ENCODE assay signal across 8 mouse cellular contexts in the genomic region with DNA sequence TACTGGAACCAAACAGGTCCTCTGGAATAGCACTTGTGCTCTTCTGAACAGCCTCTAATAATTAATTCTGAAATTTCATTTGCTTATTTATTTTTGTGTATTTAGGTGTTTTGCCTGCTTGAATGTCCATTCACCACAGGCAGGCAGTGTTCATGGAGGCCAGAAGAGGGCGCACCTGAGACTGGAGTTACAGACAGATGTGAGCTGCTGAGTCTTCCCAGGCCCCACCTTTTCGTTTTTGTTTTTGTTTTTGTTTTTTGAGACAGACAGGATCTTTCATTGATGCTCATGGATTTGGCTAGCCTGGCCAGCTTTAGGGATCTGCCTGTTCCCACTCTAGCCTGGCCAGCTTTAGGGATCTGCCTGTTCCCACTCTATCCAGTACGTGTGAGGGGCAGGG. TPM values are rescaled to one million over a fixed set of nuclear protein-coding genes. Genes with fewer than 3 reads are reported as not detected.
DNase-seq lines count a peak whose midpoint lies in the region; ATAC-seq and TF ChIP-seq lines count a peak whose summit lies in the region.

No protein-coding gene starts in this region.

- no peak for TF ChIP-seq EP300 in heart, adult 2 months (IDR thresholded peaks at IDR 0.05; ENCODE audit: insufficient read depth, low read depth, low read length)

- no peak overlapping the region for H3K9ac ChIP-seq in heart, adult 2 months (ENCODE audit: low read depth, low read length)
- H3K9ac ChIP-seq in heart, embryonic 12.5 days: no peak overlapping the region

- WGBS in heart, adult 2 months: 49% methylated on average over 3 of the region's 3 CpGs
- WGBS in heart, embryonic 12.5 days: 52% methylated on average over 3 of the region's 3 CpGs
- 47% methylated on average over 3 of the region's 3 CpGs for WGBS in limb, embryonic 10.5 days
- WGBS in forebrain, embryonic 10.5 days: 51% methylated on average over 3 of the region's 3 CpGs

- peak; percentile 76 for TF ChIP-seq CTCF in heart, adult 2 months (IDR thresholded peaks at IDR 0.05)

- no peak overlapping the region for H3K4me2 ChIP-seq in heart, embryonic 12.5 days

- TF ChIP-seq POLR2A in heart, adult 2 months (IDR thresholded peaks at IDR 0.05; ENCODE audit: insufficient read depth, low read depth, low read length): no peak

- DNase-seq in heart, adult 2 months: peak; percentile 29 to 64
- peak; percentile 69 for DNase-seq in 416B (ENCODE audit: low read depth)
- DNase-seq in R1 (ENCODE audit: low read depth, low spot score): peak; percentile 57
- DNase-seq in gastrocnemius, postnatal 10 days: peak; percentile 59
- DNase-seq in limb, embryonic 10.5 days (ENCODE audit: low spot score): peak; percentile 46
- peak; percentile 17 to 19 for DNase-seq in spleen, postnatal 36 days (ENCODE audit: low spot score in 2 of 2)
- DNase-seq in forebrain, embryonic 10.5 days (ENCODE audit: extremely low spot score, low spot score): no peak

- no peaks in the 10 kb centered on the region for H3K9me3 ChIP-seq in heart, embryonic 12.5 days (replicated peaks)
- no peaks in the 10 kb centered on the region for H3K9me3 ChIP-seq in limb, embryonic 10.5 days (replicated peaks)
- no peaks in the 10 kb centered on the region for H3K9me3 ChIP-seq in forebrain, embryonic 10.5 days

- no peaks in the 10 kb centered on the region for H3K36me3 ChIP-seq in heart, adult 2 months (ENCODE audit: control insufficient read depth, insufficient read depth, low read length)
- no peaks in the 10 kb centered on the region for H3K36me3 ChIP-seq in heart, embryonic 12.5 days
- H3K36me3 ChIP-seq in limb, embryonic 10.5 days: no peaks in the 10 kb centered on the region
- no peaks in the 10 kb centered on the region for H3K36me3 ChIP-seq in forebrain, embryonic 10.5 days (replicated peaks)

- H3K4me1 ChIP-seq in heart, adult 2 months (ENCODE audit: control insufficient read depth, insufficient read depth, low read length): no peaks in the 10 kb centered on the region
- no peaks in the 10 kb centered on the region for H3K4me1 ChIP-seq in heart, embryonic 12.5 days (replicated peaks)
- H3K4me1 ChIP-seq in limb, embryonic 10.5 days: no peaks in the 10 kb centered on the region
- H3K4me1 ChIP-seq in forebrain, embryonic 10.5 days: no peaks in the 10 kb centered on the region

- no peak overlapping the region for H3K4me3 ChIP-seq in heart, adult 2 months
- H3K4me3 ChIP-seq in heart, embryonic 12.5 days: no peak overlapping the region
- no peak overlapping the region for H3K4me3 ChIP-seq in limb, embryonic 10.5 days
- H3K4me3 ChIP-seq in forebrain, embryonic 10.5 days: no peak overlapping the region

- no peaks in the 10 kb centered on the region for H3K79me2 ChIP-seq in heart, adult 2 months (replicated peaks; ENCODE audit: control insufficient read depth, insufficient read depth, low read length)

- H3K27ac ChIP-seq in heart, adult 2 months: no peak overlapping the region
- no peak overlapping the region for H3K27ac ChIP-seq in heart, embryonic 12.5 days (ENCODE audit: poor library complexity, severe bottlenecking)
- no peak overlapping the region for H3K27ac ChIP-seq in limb, embryonic 10.5 days
- no peak overlapping the region for H3K27ac ChIP-seq in forebrain, embryonic 10.5 days

- no peaks in the 10 kb centered on the region for H3K27me3 ChIP-seq in heart, adult 2 months (ENCODE audit: control insufficient read depth, insufficient read depth, low read length)
- H3K27me3 ChIP-seq in heart, embryonic 12.5 days (replicated peaks): no peaks in the 10 kb centered on the region
- H3K27me3 ChIP-seq in limb, embryonic 10.5 days (ENCODE audit: low read depth, poor library complexity, severe bottlenecking): no peaks in the 10 kb centered on the region
- H3K27me3 ChIP-seq in forebrain, embryonic 10.5 days (ENCODE audit: poor library complexity, severe bottlenecking): no peaks in the 10 kb centered on the region

- ATAC-seq in heart, embryonic 12.5 days (ENCODE audit: insufficient number of reproducible peaks, low FRiP score): no peak

- intact Hi-C loops in heart, adult 2 months (cut with DNase I): no loop called here

RNA-seq across cellular contexts. Expression of a gene that starts 9.6 kb away (rescaled TPM):
- under 1 TPM; 0.18 to 0.57 TPM for total RNA-seq in heart, adult 2 months (2021)
- 0.29 and 1.0 TPM in 2 replicates for polyA plus RNA-seq in heart, adult 2 months (2012; rRNA removed)
- polyA plus RNA-seq in heart, embryonic 12.5 days (2016; fragmentation: Nextera tagmentation; extraction: Ambion mirVana): 0.18 TPM in 1 of 2 replicates, not detected in the other
- not detected for total RNA-seq in gastrocnemius, postnatal 10 days (2021)
- not detected in 2 replicates for polyA plus RNA-seq in limb, embryonic 10.5 days (2016; fragmentation: Nextera tagmentation; extraction: Ambion mirVana)
- not detected in 2 replicates for polyA plus RNA-seq in forebrain, embryonic 10.5 days (2016; fragmentation: Nextera tagmentation; extraction: Ambion mirVana)

RNA-seq across cellular contexts. Expression of a gene that starts 24.6 kb away (rescaled TPM):
- total RNA-seq in heart, adult 2 months (2021): 1 to 10 TPM in 1 of 2 experiments, not detected in 1; 7.7 TPM
- polyA plus RNA-seq in heart, adult 2 months (2012; rRNA removed): 4.6 and 6.6 TPM in 2 replicates
- polyA plus RNA-seq in heart, embryonic 12.5 days (2016; fragmentation: Nextera tagmentation; extraction: Ambion mirVana): 2.1 and 4.5 TPM in 2 replicates
- 10 to 100 TPM in 1 of 2 experiments, under 1 TPM in 1; 0.94 to 42.3 TPM for total RNA-seq in gastrocnemius, postnatal 10 days (2021)
- polyA plus RNA-seq in limb, embryonic 10.5 days (2016; fragmentation: Nextera tagmentation; extraction: Ambion mirVana): 1.2 TPM in 1 of 2 replicates, not detected in the other
- 0.33 TPM in 1 of 2 replicates, not detected in the other for polyA plus RNA-seq in forebrain, embryonic 10.5 days (2016; fragmentation: Nextera tagmentation; extraction: Ambion mirVana)

RNA-seq across cellular contexts. Expression of a gene that starts 31.5 kb away (rescaled TPM):
- 10 to 100 TPM; 65.8 to 79.9 TPM for total RNA-seq in heart, adult 2 months (2021)
- 141 and 158 TPM in 2 replicates for polyA plus RNA-seq in heart, adult 2 months (2012; rRNA removed)
- 36.1 and 38.4 TPM in 2 replicates for polyA plus RNA-seq in heart, embryonic 12.5 days (2016; fragmentation: Nextera tagmentation; extraction: Ambion mirVana)
- total RNA-seq in gastrocnemius, postnatal 10 days (2021): 100 to 1,000 TPM in 1 of 2 experiments, 10 to 100 TPM in 1; 83.2 to 102 TPM
- 11.4 and 11.6 TPM in 2 replicates for polyA plus RNA-seq in limb, embryonic 10.5 days (2016; fragmentation: Nextera tagmentation; extraction: Ambion mirVana)
- polyA plus RNA-seq in forebrain, embryonic 10.5 days (2016; fragmentation: Nextera tagmentation; extraction: Ambion mirVana): 22.4 and 23.2 TPM in 2 replicates

RNA-seq across cellular contexts. Expression of a gene that starts 35.9 kb away (rescaled TPM):
- not detected for total RNA-seq in heart, adult 2 months (2021)
- polyA plus RNA-seq in heart, adult 2 months (2012; rRNA removed): not detected in 2 replicates
- not detected in 2 replicates for polyA plus RNA-seq in heart, embryonic 12.5 days (2016; fragmentation: Nextera tagmentation; extraction: Ambion mirVana)
- total RNA-seq in gastrocnemius, postnatal 10 days (2021): not detected
- polyA plus RNA-seq in limb, embryonic 10.5 days (2016; fragmentation: Nextera tagmentation; extraction: Ambion mirVana): not detected in 2 replicates
- not detected in 2 replicates for polyA plus RNA-seq in forebrain, embryonic 10.5 days (2016; fragmentation: Nextera tagmentation; extraction: Ambion mirVana)

RNA-seq across cellular contexts. Expression of a gene that starts 40.6 kb away (rescaled TPM):
- 10 to 100 TPM in 1 of 2 experiments, 1 to 10 TPM in 1; 9.9 to 11.4 TPM for total RNA-seq in heart, adult 2 months (2021)
- 20.4 and 26.3 TPM in 2 replicates for polyA plus RNA-seq in heart, adult 2 months (2012; rRNA removed)
- polyA plus RNA-seq in heart, embryonic 12.5 days (2016; fragmentation: Nextera tagmentation; extraction: Ambion mirVana): 1.9 and 2.1 TPM in 2 replicates
- 10 to 100 TPM in 1 of 2 experiments, 1 to 10 TPM in 1; 9.6 to 20.1 TPM for total RNA-seq in gastrocnemius, postnatal 10 days (2021)
- polyA plus RNA-seq in limb, embryonic 10.5 days (2016; fragmentation: Nextera tagmentation; extraction: Ambion mirVana): 0.34 and 0.64 TPM in 2 replicates
- 0.47 TPM in 1 of 2 replicates, not detected in the other for polyA plus RNA-seq in forebrain, embryonic 10.5 days (2016; fragmentation: Nextera tagmentation; extraction: Ambion mirVana)
